In genomic region chr11:68405576-68405975, GRCm38 (mm10) we compare ENCODE assay signal across 17 mouse cellular contexts. TPM values are rescaled to one million over a fixed set of nuclear protein-coding genes. Genes with fewer than 3 reads are reported as not detected.
DNase-seq lines count a peak whose midpoint lies in the region.
"Had no signal": no experiment of that assay in that cellular context is flagged by ENCODE, and none has a peak within 500 bp of the region (broad histone marks: within the 10 kb centered on the region; RNA-seq: fewer than 3 reads in every experiment).

No protein-coding gene starts in this region.

- peak; percentile 3 for DNase-seq in embryo, embryonic 10 days (ENCODE audit: low spot score)
- no peak for DNase-seq in embryo, embryonic 9.5 days (ENCODE audit: extremely low spot score)
- DNase-seq in urinary bladder, adult 2 months (ENCODE audit: low spot score) = peak; percentile 34
- DNase-seq in urinary bladder, postnatal 4 days (ENCODE audit: low spot score in 2 of 2) = no peak
- DNase-seq in urinary bladder, postnatal 25 days (ENCODE audit: low spot score) = peak; percentile 28
- DNase-seq in right cerebral cortex, adult 18-20 months = no peak
- DNase-seq in adrenal gland, adult 2 months = no peak
- DNase-seq: adrenal gland, adult 8-10 months; B cell, adult 2 months; cerebellum, adult 11 months; cerebellum, adult 8-10 months; cerebellum, postnatal 25 days; gastrocnemius, postnatal 36 days; heart, adult 18-20 months; heart, postnatal 10 days; heart, postnatal 4 days had no signal

RNA-seq across cellular contexts. Expression of gene Ntn1, which starts 5.0 kb away (rescaled TPM):
- polyA plus RNA-seq in urinary bladder, adult 2 months (2012; rRNA removed) = 17.7 and 25.2 TPM in 2 replicates
- 10 to 100 TPM in 1 of 2 experiments, 1 to 10 TPM in 1; 9.9 to 16.1 TPM for total RNA-seq in adrenal gland, adult 2 months (2021)
- polyA plus RNA-seq in adrenal gland, adult 2 months (2012; rRNA removed) = 16.0 and 19.9 TPM in 2 replicates
- polyA plus RNA-seq: G1E had no signal

RNA-seq across cellular contexts. Expression of gene Pik3r5, which starts 26.3 kb away (rescaled TPM):
- 1.5 and 2.5 TPM in 2 replicates for polyA plus RNA-seq in urinary bladder, adult 2 months (2012; rRNA removed)
- total RNA-seq in adrenal gland, adult 2 months (2021) = 1 to 10 TPM; 1.4 to 3.2 TPM
- 1.6 TPM in 2 replicates for polyA plus RNA-seq in adrenal gland, adult 2 months (2012; rRNA removed)

Comparison
In these comparisons a context has a peak if more than half of its experiments do, and no peak if none do; other contexts are left out.
1. DNase-seq: peak in embryo, embryonic 10 days (single experiment), urinary bladder, adult 2 months (single experiment) and urinary bladder, postnatal 25 days (single experiment); none in embryo, embryonic 9.5 days (single experiment), urinary bladder, postnatal 4 days (0 of 2), right cerebral cortex, adult 18-20 months (single experiment) and adrenal gland, adult 2 months (single experiment).